Mouse (Mus musculus): ENCODE data around the gene Csf1.
A peak's percentile ranks its signal among the peaks of the same experiment; 100 is the strongest.

The Csf1 gene

DNA sequence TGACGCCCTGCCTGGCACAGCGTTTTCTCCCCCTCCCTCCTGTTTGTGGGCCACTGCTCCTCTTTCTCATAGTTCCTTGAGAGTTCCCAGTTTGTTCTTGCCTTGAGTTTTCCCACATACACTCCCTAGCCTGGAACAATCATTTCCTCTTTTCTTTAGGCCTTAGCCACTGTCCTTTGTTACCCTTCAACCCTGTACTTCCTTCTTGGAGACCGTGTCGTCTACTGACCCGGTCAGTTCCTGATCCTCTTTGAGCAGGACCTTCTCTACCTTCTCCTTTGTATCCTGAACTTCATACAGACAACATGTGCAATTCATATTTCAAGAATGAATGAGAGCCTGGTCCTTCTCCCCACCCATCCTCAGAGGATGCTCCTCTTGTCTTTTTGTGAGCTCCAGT lies 21.0 kb upstream of the Csf1 start:
- DNase-seq, result no peak

GRCm38 (mm10) chr3:107778016-107778415 lies 17.7 kb upstream of the Csf1 start:
- no peak for DNase-seq

GRCm38 (mm10) chr3:107776295-107776694 lies 16.0 kb upstream of the Csf1 start:
- DNase-seq, result no peak

GRCm38 (mm10) chr3:107775736-107776135 lies 15.5 kb upstream of the Csf1 start:
- no peak for DNase-seq

DNA sequence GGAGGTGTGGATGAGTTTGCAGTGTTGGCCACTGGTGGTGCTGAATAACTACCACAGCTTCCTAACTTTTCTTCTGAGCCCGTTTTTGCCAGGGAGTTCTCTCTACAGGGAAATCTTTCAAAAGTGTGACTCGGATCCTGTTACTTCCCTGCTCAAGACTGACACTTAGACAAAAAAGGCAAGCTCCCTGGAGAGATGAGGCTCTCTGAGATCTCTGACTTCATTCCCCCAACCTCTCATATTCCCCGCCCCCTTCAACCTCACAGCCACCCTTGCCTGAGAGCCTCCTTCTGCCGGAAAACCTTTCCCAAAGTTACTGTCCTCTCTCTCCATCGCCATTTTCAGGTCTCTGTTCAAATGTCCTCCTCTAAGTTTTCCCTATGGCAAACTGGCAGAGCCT lies 14.8 kb upstream of the Csf1 start:
- DNase-seq, result no peak

- no peak for DNase-seq
These were observed 12.6 kb upstream of the Csf1 start for GRCm38 (mm10) chr3:107772860-107773259.

DNA sequence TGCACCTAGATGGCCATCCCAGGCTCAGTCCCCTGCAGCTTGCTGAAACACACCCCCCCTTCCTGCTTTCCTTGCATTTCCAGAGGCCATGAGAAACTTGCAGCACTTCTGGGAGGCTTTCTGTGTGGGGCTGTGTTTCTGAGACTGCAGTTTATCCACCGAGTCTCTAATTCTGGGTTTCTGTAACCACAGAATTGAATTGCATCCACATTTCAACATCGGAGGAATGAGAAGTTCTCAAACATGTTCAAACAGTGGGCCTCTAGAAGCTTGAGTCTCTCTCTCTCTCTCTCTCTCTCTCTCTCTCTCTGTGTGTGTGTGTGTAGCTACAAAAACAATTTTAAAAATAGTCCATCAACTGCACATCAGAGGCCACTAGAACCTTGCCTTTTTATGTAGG lies 9.4 kb upstream of the Csf1 start:
- no peak for DNase-seq

GRCm38 (mm10) chr3:107768104-107768989 lies 8.1 kb upstream of the Csf1 start:
- no peak for DNase-seq

GRCm38 (mm10) chr3:107766804-107767203 lies 6.5 kb upstream of the Csf1 start:
- no peak for DNase-seq

DNA sequence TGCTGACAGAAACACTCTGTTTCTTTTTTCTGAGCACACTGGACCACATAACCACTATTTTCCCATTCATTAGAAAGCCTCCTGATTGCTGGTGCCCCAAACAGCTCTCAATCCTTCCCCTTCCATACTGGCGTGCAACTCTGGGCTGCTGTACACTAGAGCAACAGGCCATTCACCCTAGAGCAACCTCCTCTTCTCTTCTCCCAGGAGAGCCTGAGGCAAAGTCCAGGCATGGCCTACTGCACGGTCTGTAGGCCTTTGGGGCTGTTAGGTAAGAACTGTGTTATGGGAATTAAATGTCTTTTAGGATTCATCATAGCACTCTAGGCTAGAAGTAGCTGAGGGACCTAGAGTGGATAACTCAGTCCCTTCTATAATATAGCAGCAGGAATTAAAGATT lies 5.7 kb upstream of the Csf1 start:
- no peak for DNase-seq

GRCm38 (mm10) chr3:107763552-107763951 lies 3.3 kb upstream of the Csf1 start:
- no peak for DNase-seq

DNA sequence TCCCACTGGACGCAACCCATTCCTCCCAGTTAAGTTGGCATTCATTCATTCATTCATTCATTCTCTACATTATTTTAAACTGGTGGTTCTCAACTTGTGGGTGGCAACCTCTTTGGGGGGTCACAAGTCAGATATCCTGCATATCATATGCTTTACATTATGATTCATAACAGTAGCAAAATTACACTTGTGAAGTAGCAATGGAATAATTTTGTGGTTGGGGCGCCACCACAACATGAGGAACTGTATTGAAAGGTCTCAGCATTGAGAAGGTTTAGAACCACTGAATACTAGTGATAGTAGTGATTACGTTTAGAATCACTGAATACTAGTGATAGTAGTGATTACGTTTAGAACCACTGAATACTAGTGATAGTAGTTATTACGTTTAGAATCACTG lies 1.2 kb upstream of the Csf1 start:
- no peak for DNase-seq

DNA sequence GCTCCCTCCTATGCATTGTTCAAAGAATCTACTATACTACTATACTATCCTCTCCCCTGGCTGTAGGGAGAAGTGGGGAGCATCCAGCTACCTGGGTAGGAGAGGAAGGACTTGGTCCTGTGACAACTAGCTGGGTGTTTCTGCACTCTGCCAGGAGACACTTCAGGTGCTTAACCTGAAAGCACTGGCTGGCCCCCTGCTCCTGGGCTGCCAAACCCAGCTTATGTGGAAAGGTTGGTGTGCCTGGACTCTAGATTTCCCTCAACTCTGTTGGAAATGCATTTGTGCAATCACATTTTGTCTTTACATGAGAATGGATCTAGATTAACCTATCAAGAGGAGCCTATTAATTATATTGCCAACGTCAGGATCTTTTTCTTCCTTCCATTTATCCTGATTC lies 502 bp upstream of the Csf1 start:
- DNase-seq, result no peak

- peak; percentile 50 for DNase-seq
These were observed 1.6 kb downstream of the Csf1 start for GRCm38 (mm10) chr3:107758638-107759037.

DNA sequence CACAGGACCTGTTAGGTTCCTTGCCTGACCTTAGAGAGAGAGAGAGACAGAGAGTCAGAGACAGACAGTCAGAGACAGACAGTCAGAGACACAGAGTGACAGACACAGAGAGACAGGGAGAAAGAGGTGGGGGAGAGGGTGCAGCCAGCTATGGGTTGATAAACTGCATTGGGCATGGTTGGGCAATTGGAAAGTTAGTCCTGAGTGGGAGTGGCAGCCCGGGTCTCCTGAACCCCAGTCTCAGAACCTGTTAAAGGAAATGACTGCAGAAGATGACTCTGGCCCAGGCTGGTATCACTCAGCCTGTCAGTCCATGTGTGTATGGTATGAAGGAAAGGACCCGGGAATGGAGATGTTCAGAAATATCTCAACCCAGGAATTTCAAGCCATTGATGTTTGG lies 2.1 kb downstream of the Csf1 start:
- DNase-seq, result no peak

DNA sequence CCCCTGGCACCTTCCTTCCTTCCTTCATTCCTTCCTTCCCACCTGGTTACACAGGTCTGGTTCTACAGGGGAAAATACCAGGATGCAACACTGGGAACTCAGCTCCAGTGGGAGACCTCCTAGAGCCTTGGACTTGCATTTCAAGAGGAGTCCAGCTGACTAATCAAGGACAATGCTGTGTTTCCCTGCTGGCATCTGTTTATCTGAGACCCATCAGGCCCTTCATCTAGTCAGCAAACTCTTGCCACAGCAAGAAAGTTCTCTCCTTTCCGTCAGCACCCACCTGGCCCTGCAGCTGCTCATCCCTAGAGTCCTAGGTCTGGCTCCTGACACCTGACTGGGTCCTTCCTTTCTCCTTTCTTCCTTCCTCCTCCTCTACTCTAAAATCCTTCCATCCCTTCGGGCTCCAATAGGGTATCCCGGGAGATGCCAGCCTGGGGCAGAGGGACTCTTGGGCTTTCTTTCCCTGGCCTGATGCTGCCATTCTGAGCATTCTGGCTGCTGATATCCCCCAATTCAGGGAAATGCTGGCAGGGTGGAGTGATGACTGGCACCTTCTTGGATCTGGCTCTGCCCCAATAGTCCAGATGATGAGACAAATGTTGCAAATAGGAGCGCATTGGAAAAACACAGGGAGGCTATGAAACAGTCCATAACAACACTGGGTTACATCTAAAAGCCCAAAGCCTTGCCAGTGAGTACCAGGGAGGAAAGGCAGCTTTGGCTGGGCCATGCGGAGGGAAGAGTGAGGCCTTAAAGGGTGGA lies 2.7 kb downstream of the Csf1 start:
- no peak for DNase-seq

- DNase-seq, result no peak
These were observed 3.8 kb downstream of the Csf1 start for GRCm38 (mm10) chr3:107756481-107756866.

DNA sequence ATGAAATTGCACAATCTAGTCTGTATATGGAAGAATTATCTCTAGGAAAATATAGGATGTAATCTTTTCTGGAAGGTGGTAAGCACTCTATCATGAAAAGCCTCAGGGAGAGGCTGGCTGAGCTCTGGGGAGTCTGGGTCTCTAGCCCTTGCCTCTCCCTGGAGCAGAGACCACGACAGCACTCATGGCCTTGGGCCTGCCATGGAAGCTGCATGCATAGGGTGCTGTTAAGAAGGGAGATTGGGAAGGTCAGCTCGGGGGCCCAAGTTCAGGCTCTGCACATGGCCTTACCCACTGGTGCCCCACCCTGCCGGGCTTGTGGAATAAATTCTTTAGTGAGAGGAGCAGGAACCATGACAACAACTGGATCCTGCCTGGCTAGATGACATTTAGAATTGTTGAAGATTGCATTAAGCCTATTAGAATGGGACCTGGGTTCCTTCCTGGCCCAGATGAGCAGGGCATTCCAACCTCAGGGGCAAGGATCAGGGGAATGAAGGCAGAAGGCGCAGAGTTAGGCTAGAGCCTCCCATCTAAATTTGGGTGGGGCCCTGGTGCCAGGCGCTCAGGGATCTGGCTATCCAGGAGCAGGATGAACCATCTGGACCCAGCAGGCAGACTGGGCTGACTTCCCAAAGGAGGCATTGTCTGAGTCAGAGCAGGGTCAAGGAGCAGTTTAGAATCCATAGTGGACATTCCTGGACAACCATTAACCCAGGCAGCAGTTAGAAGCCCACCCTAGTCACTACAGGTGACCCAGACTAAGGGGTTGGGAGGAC lies 4.4 kb downstream of the Csf1 start:
- no peak for DNase-seq

DNA sequence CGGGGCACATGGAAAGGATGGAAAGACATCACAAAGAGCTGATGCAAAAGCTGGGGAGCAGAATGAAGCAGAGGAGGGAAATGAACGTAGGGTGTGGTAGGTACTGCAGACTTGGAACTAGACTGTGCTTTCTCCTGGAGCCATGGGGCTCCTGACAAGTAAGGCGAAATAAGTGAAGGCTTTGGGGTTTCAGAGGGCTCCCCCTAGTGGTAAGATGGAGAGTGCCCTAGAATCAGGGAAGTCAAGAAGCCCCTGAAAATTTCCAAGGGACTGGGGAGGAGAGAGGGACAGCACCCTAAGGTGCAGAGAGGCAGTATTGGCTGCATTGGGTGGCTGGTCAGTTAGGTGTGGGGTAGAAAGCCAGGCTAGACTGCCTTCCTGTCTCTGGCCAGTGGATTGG lies 5.6 kb downstream of the Csf1 start:
- DNase-seq, result peak; percentile 60

- DNase-seq, result no peak
These were observed 8.7 kb downstream of the Csf1 start for GRCm38 (mm10) chr3:107751607-107752006.

- DNase-seq, result no peak
These were observed 9.3 kb downstream of the Csf1 start for GRCm38 (mm10) chr3:107750775-107751540.

DNA sequence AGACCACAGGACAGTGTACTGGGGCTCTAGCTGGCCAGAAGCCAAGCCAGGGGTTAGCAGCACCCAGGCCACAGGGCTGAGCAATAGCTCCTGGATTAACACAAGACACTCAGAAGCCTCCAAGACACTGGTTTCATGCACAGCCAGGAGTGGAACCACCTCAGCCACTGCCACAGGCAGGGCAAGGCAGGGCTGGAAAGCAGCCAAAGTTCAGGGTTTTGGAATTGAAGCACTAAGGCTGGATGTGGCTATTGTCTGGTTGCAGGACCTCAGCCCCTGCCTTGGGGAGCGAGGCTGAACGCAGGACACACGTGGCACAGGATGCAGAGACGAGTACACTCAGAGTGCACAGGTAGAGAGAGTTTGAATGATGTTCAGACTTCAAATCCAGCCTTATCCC lies 10.8 kb downstream of the Csf1 start:
- DNase-seq, result no peak

Measured in embryo, embryonic 11 days (tissue).